Mouse (Mus musculus): Measurements from ENCODE around the gene Prodh2.

GRCm38 (mm10) chr7:30515003-30515760 is 21.8 kb downstream of the Prodh2 start:
- TF ChIP-seq CTCF (IDR thresholded peaks at IDR 0.05; ENCODE audit: borderline replicate concordance, extremely low read depth, insufficient read depth, insufficient read length) (no peak), POLR2A (IDR thresholded peaks at IDR 0.05; ENCODE audit: borderline replicate concordance, extremely low read depth, insufficient read depth, insufficient read length, poor library complexity, severe bottlenecking) (no peak)

Data from brain, embryonic 14.5 days (tissue).